Mouse (Mus musculus): ENCODE results near the gene Zfp454. TPM values are rescaled to one million over a fixed set of nuclear protein-coding genes. Genes with fewer than 3 reads are reported as not detected.

The Zfp454 gene
- polyA plus RNA-seq, 1 experiment = 0.13 TPM

- H3K36me3 ChIP-seq (ENCODE audit: control insufficient read depth, insufficient read depth) = no peaks in the 10 kb centered on the region
- H3K27me3 ChIP-seq (ENCODE audit: control insufficient read depth, insufficient read depth, insufficient read length) = peaks cover 4% of the 10 kb centered on the region
- peak overlapping the region; percentile 24 for H3K4me2 ChIP-seq (ENCODE audit: low read depth)
- H3K4me3 ChIP-seq = peak overlapping the region; percentile 23
- no peak for TF ChIP-seq CEBPB (IDR thresholded peaks at IDR 0.05; ENCODE audit: insufficient read depth, poor library complexity, severe bottlenecking)
- TF ChIP-seq USF1 (IDR thresholded peaks at IDR 0.05; ENCODE audit: low read depth) = no peak
- no peak for TF ChIP-seq POLR2AphosphoS2 (IDR thresholded peaks at IDR 0.05; ENCODE audit: insufficient read length, low read depth)
- no peak for TF ChIP-seq E2F4 (IDR thresholded peaks at IDR 0.05; ENCODE audit: insufficient read depth)
- TF ChIP-seq SRF (IDR thresholded peaks at IDR 0.05; ENCODE audit: control insufficient read depth, insufficient read length, low read depth) = no peak
- no peak for TF ChIP-seq TCF12 (IDR thresholded peaks at IDR 0.05; ENCODE audit: insufficient read depth, poor library complexity, severe bottlenecking)
- no peak for TF ChIP-seq MYOD1 (IDR thresholded peaks at IDR 0.05; ENCODE audit: control insufficient read depth in 1 of 3, insufficient read length in 2 of 3, low read depth in 2 of 3)
- no peak for TF ChIP-seq MAX (IDR thresholded peaks at IDR 0.05; ENCODE audit: low read depth)
- TF ChIP-seq POLR2A (IDR thresholded peaks at IDR 0.05; ENCODE audit: insufficient read length, low read depth) = no peak
- TF ChIP-seq REST (IDR thresholded peaks at IDR 0.05; ENCODE audit: insufficient read depth, insufficient read length) = no peak
- TF ChIP-seq TCF3 (IDR thresholded peaks at IDR 0.05; ENCODE audit: insufficient read length, low read depth) = no peak
- no peak overlapping the region for H3ac ChIP-seq (ENCODE audit: control insufficient read depth, insufficient read length)
- H3K79me2 ChIP-seq (ENCODE audit: control insufficient read depth, insufficient read depth) = no peaks in the 10 kb centered on the region
Observed at GRCm38 (mm10) chr11:50930469-50931014, 43.1 kb upstream of the Zfp454 start.

GRCm38 (mm10) chr11:50915671-50916320 lies 28.3 kb upstream of the Zfp454 start, which contains the start of gene Zfp2:
Gene Zfp2, minus strand, starts transcription at chr11:50916165.
- no peaks in the 10 kb centered on the region for H3K36me3 ChIP-seq (ENCODE audit: control insufficient read depth, insufficient read depth)
- H3K79me2 ChIP-seq (ENCODE audit: control insufficient read depth, insufficient read depth) = no peaks in the 10 kb centered on the region
- H3ac ChIP-seq (ENCODE audit: control insufficient read depth, insufficient read length) = peak within 1 kb of the TSS; percentile 10
- no peaks in the 10 kb centered on the region for H3K27me3 ChIP-seq (ENCODE audit: control insufficient read depth, insufficient read depth, insufficient read length)
- peak within 1 kb of the TSS; percentile 25 for H3K4me3 ChIP-seq
- peak within 1 kb of the TSS; percentile 80 for H3K4me2 ChIP-seq (ENCODE audit: low read depth)
- TF ChIP-seq POLR2A (IDR thresholded peaks at IDR 0.05; ENCODE audit: insufficient read length, low read depth) (no peak), MYOD1 (IDR thresholded peaks at IDR 0.05; ENCODE audit: control insufficient read depth in 1 of 3, insufficient read length in 2 of 3, low read depth in 2 of 3) (peak in 1 of 3 experiments; percentile 18)

DNA sequence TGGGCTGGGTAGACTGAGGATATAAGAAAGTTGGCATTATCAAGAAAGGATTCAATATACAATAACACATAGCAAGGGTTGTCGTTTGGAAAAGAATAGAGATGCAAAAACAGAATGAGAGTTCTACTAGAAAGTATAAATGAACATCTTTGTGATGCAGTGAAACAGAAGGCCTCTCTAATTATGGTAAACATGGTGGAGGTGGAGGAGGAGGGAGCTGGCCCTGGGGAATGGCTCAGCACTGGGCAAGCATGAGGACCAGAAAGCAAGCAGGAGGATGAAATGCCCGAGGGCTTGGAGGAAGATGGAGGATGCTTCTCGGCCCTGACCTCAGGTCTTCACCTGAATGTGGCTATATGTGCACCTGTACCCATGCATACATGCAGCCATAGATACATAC lies 27.0 kb upstream of the Zfp454 start:
- Histone ChIP-seq H3K4me2 (ENCODE audit: low read depth) (no peak overlapping the region), H3K27me3 (ENCODE audit: control insufficient read depth, insufficient read depth, insufficient read length) (no peaks in the 10 kb centered on the region), H3K4me3 (no peak overlapping the region)

GRCm38 (mm10) chr11:50913301-50913700 lies 25.9 kb upstream of the Zfp454 start:
- H3K4me3 ChIP-seq = no peak overlapping the region
- H3K36me3 ChIP-seq (ENCODE audit: control insufficient read depth, insufficient read depth) = no peaks in the 10 kb centered on the region
- TF ChIP-seq CEBPB (IDR thresholded peaks at IDR 0.05; ENCODE audit: insufficient read depth, poor library complexity, severe bottlenecking) (no peak), SRF (IDR thresholded peaks at IDR 0.05; ENCODE audit: control insufficient read depth, insufficient read length, low read depth) (no peak), TCF3 (IDR thresholded peaks at IDR 0.05; ENCODE audit: insufficient read length, low read depth) (no peak), MYOD1 (IDR thresholded peaks at IDR 0.05; ENCODE audit: control insufficient read depth in 1 of 3, insufficient read length in 2 of 3, low read depth in 2 of 3) (no peak), E2F4 (IDR thresholded peaks at IDR 0.05; ENCODE audit: insufficient read depth) (no peak), POLR2A (IDR thresholded peaks at IDR 0.05; ENCODE audit: insufficient read length, low read depth) (no peak), USF1 (IDR thresholded peaks at IDR 0.05; ENCODE audit: low read depth) (no peak), POLR2AphosphoS2 (IDR thresholded peaks at IDR 0.05; ENCODE audit: insufficient read length, low read depth) (no peak), MYOG (IDR thresholded peaks at IDR 0.05; ENCODE audit: control insufficient read depth in 1 of 3, insufficient read depth in 1 of 3, insufficient read length in 2 of 3, low read depth in 2 of 3) (no peak), MAX (IDR thresholded peaks at IDR 0.05; ENCODE audit: low read depth) (no peak), TCF12 (IDR thresholded peaks at IDR 0.05; ENCODE audit: insufficient read depth, poor library complexity, severe bottlenecking) (no peak), REST (IDR thresholded peaks at IDR 0.05; ENCODE audit: insufficient read depth, insufficient read length) (no peak)
- H3ac ChIP-seq (ENCODE audit: control insufficient read depth, insufficient read length) = no peak overlapping the region
- no peaks in the 10 kb centered on the region for H3K79me2 ChIP-seq (ENCODE audit: control insufficient read depth, insufficient read depth)
- H3K4me2 ChIP-seq (ENCODE audit: low read depth) = no peak overlapping the region
- no peaks in the 10 kb centered on the region for H3K27me3 ChIP-seq (ENCODE audit: control insufficient read depth, insufficient read depth, insufficient read length)

More for the DNA sequence above, 27.0 kb upstream of the Zfp454 start:
- Histone ChIP-seq H3K79me2 (ENCODE audit: control insufficient read depth, insufficient read depth) (no peaks in the 10 kb centered on the region), H3K36me3 (ENCODE audit: control insufficient read depth, insufficient read depth) (no peaks in the 10 kb centered on the region), H3ac (ENCODE audit: control insufficient read depth, insufficient read length) (no peak overlapping the region)
- TF ChIP-seq MYOG (IDR thresholded peaks at IDR 0.05; ENCODE audit: control insufficient read depth in 1 of 3, insufficient read depth in 1 of 3, insufficient read length in 2 of 3, low read depth in 2 of 3) = no peak
- TF ChIP-seq SRF (IDR thresholded peaks at IDR 0.05; ENCODE audit: control insufficient read depth, insufficient read length, low read depth) = no peak
- no peak for TF ChIP-seq E2F4 (IDR thresholded peaks at IDR 0.05; ENCODE audit: insufficient read depth)

DNA sequence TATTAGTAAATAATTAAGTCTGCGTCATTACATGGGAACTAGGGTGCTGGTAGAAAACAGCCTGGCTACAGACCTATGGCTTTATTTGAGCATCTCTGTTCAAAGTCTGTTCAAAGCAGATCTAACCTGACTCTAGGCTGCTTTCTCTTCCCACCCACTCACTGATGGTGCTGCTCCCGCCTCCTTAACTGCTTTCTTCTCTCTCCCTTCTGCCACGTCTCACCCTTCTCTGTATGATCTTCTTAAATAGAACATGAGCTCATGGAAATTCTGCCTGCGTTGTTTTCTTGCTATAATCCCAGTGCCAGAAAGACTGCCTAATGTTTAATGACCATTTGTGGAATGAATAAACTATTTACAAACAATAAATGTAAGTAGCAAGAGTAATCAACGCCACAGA lies 20.7 kb upstream of the Zfp454 start:
- Histone ChIP-seq H3K4me3 (no peak overlapping the region), H3K36me3 (ENCODE audit: control insufficient read depth, insufficient read depth) (no peaks in the 10 kb centered on the region), H3K27me3 (ENCODE audit: control insufficient read depth, insufficient read depth, insufficient read length) (no peaks in the 10 kb centered on the region), H3ac (ENCODE audit: control insufficient read depth, insufficient read length) (no peak overlapping the region), H3K79me2 (ENCODE audit: control insufficient read depth, insufficient read depth) (no peaks in the 10 kb centered on the region), H3K4me2 (ENCODE audit: low read depth) (no peak overlapping the region)
- TF ChIP-seq TCF3 (IDR thresholded peaks at IDR 0.05; ENCODE audit: insufficient read length, low read depth) (no peak), MYOD1 (IDR thresholded peaks at IDR 0.05; ENCODE audit: control insufficient read depth in 1 of 3, insufficient read length in 2 of 3, low read depth in 2 of 3) (no peak), POLR2AphosphoS2 (IDR thresholded peaks at IDR 0.05; ENCODE audit: insufficient read length, low read depth) (no peak), CEBPB (IDR thresholded peaks at IDR 0.05; ENCODE audit: insufficient read depth, poor library complexity, severe bottlenecking) (no peak), USF1 (IDR thresholded peaks at IDR 0.05; ENCODE audit: low read depth) (no peak), TCF12 (IDR thresholded peaks at IDR 0.05; ENCODE audit: insufficient read depth, poor library complexity, severe bottlenecking) (no peak), MAX (IDR thresholded peaks at IDR 0.05; ENCODE audit: low read depth) (no peak), SRF (IDR thresholded peaks at IDR 0.05; ENCODE audit: control insufficient read depth, insufficient read length, low read depth) (no peak), MYOG (IDR thresholded peaks at IDR 0.05; ENCODE audit: control insufficient read depth in 1 of 3, insufficient read depth in 1 of 3, insufficient read length in 2 of 3, low read depth in 2 of 3) (no peak), E2F4 (IDR thresholded peaks at IDR 0.05; ENCODE audit: insufficient read depth) (no peak), REST (IDR thresholded peaks at IDR 0.05; ENCODE audit: insufficient read depth, insufficient read length) (no peak), POLR2A (IDR thresholded peaks at IDR 0.05; ENCODE audit: insufficient read length, low read depth) (no peak)

Data from myocyte (in vitro differentiated cells).